Comparison of ENCODE assay signal across 25 mouse cellular contexts in genomic region chr13:51121966-51122365, GRCm38 (mm10). TPM values are rescaled to one million over a fixed set of nuclear protein-coding genes. Genes with fewer than 3 reads are reported as not detected.
DNase-seq lines count a peak whose midpoint lies in the region; ATAC-seq lines count a peak whose summit lies in the region.
"Had no signal": no experiment of that assay in that cellular context is flagged by ENCODE, and none has a peak within 500 bp of the region (broad histone marks: within the 10 kb centered on the region; RNA-seq: fewer than 3 reads in every experiment).

No protein-coding gene starts in this region.

- no peaks in the 10 kb centered on the region for H3K27me3 ChIP-seq in heart, embryonic 15.5 days
- no peaks in the 10 kb centered on the region for H3K27me3 ChIP-seq in megakaryocyte, embryonic 14.5 days (replicated peaks)
- no peaks in the 10 kb centered on the region for H3K27me3 ChIP-seq in limb, embryonic 13.5 days
- H3K27me3 ChIP-seq: embryonic facial prominence, embryonic 13.5 days; forebrain, embryonic 13.5 days; midbrain, embryonic 12.5 days; Patski had no signal

- H3K4me2 ChIP-seq in heart, embryonic 15.5 days, result no peak overlapping the region
- no peak overlapping the region for H3K4me2 ChIP-seq in limb, embryonic 13.5 days (replicated peaks)
- H3K4me2 ChIP-seq: embryonic facial prominence, embryonic 13.5 days; forebrain, embryonic 13.5 days; hindbrain, embryonic 14.5 days; midbrain, embryonic 12.5 days had no signal

- H3K9ac ChIP-seq in heart, embryonic 15.5 days, result no peak overlapping the region
- peak overlapping the region; percentile 19; the same call in 1 of the 2 replicates for H3K9ac ChIP-seq in limb, embryonic 13.5 days
- H3K9ac ChIP-seq: embryonic facial prominence, embryonic 13.5 days; forebrain, embryonic 13.5 days; hindbrain, embryonic 14.5 days; midbrain, embryonic 12.5 days had no signal

- no peak for DNase-seq in heart, adult 9 months (ENCODE audit: low spot score in 2 of 2)
- DNase-seq in ES-CJ7 (ENCODE audit: low read depth, low spot score), result peak; percentile 69
- no peak for DNase-seq in ovary, adult 18-20 months (ENCODE audit: low spot score)
- DNase-seq: adrenal gland, postnatal 10 days; cerebellum, adult 18-20 months; cerebellum, postnatal 14 days; heart, adult 11 months; kidney, adult 9 months; kidney, postnatal 25 days; lung, postnatal 4 days; retina, postnatal 1 day; right cerebral cortex, postnatal 25 days; spleen, adult 18-20 months had no signal

- 3% methylated on average over 1 of the region's 1 CpGs for WGBS in heart, embryonic 15.5 days
- WGBS in limb, embryonic 13.5 days, result 55% methylated on average over 1 of the region's 1 CpGs

- H3K36me3 ChIP-seq in heart, embryonic 15.5 days, result no peaks in the 10 kb centered on the region; the same call in 1 of the 2 replicates
- peaks cover 40% of the 10 kb centered on the region for H3K36me3 ChIP-seq in megakaryocyte, embryonic 14.5 days (replicated peaks; ENCODE audit: low read length)
- H3K36me3 ChIP-seq in limb, embryonic 13.5 days, result peaks cover 23% of the 10 kb centered on the region

- no peak for ATAC-seq in heart, embryonic 15.5 days (replicated peaks; ENCODE audit: insufficient number of reproducible peaks, insufficient read depth, low FRiP score, low read depth)
- ATAC-seq in megakaryocyte, adult 5-6 weeks (ENCODE audit: poor library complexity, severe bottlenecking), result no peak
- no peak for ATAC-seq in limb, embryonic 13.5 days (ENCODE audit: low FRiP score, low read depth)
- ATAC-seq in granulocyte monocyte progenitor cell, adult 5-6 weeks (replicated peaks; ENCODE audit: poor library complexity, severe bottlenecking), result no peak
- ATAC-seq: forebrain, embryonic 13.5 days; inflammation-experienced regulatory T-cells, adult 6 months; Patski had no signal

- H3K9me3 ChIP-seq in heart, embryonic 15.5 days (replicated peaks), result no peaks in the 10 kb centered on the region
- no peaks in the 10 kb centered on the region for H3K9me3 ChIP-seq in megakaryocyte, embryonic 14.5 days
- no peaks in the 10 kb centered on the region for H3K9me3 ChIP-seq in limb, embryonic 13.5 days
- H3K9me3 ChIP-seq: embryonic facial prominence, embryonic 13.5 days; forebrain, embryonic 13.5 days; midbrain, embryonic 12.5 days had no signal

- no peak overlapping the region for H3K4me3 ChIP-seq in heart, embryonic 15.5 days
- H3K4me3 ChIP-seq in megakaryocyte, embryonic 14.5 days (replicated peaks), result peak overlapping the region; percentile 10
- no peak overlapping the region for H3K4me3 ChIP-seq in limb, embryonic 13.5 days
- H3K4me3 ChIP-seq: embryonic facial prominence, embryonic 13.5 days; forebrain, embryonic 13.5 days; midbrain, embryonic 12.5 days had no signal

- H3K4me1 ChIP-seq in heart, embryonic 15.5 days (replicated peaks), result peaks cover 75% of the 10 kb centered on the region
- H3K4me1 ChIP-seq in megakaryocyte, embryonic 14.5 days, result peaks cover 90% of the 10 kb centered on the region
- peaks cover 83% of the 10 kb centered on the region for H3K4me1 ChIP-seq in limb, embryonic 13.5 days

- H3K27ac ChIP-seq in heart, embryonic 15.5 days, result 0 out of 2 replicates have a peak overlapping the region, but pooled peaks have one; percentile 33
- H3K27ac ChIP-seq in limb, embryonic 13.5 days, result no peak overlapping the region
- H3K27ac ChIP-seq: embryonic facial prominence, embryonic 13.5 days; forebrain, embryonic 13.5 days; hindbrain, embryonic 14.5 days; midbrain, embryonic 12.5 days had no signal

RNA-seq across cellular contexts. Expression of gene Spin1, which starts 21.3 kb away (rescaled TPM):
- polyA plus RNA-seq in heart, embryonic 15.5 days (2015; fragmentation: Nextera tagmentation; extraction: Ambion mirVana), result 45.1 and 51.6 TPM in 2 replicates
- polyA plus RNA-seq in megakaryocyte, embryonic 14.5 days (2012; ENCODE audit: insufficient read depth, low replicate concordance), result 1.7 TPM in 1 of 2 replicates, not detected in the other
- 33.9 and 37.5 TPM in 2 replicates for total RNA-seq in megakaryocyte, adult 5-6 weeks (2015)
- 39.0 and 39.2 TPM in 2 replicates for total RNA-seq in megakaryocyte, adult 5-6 weeks (2017)
- 125 and 131 TPM in 2 replicates for polyA plus RNA-seq in limb, embryonic 13.5 days (2015; fragmentation: Nextera tagmentation; extraction: Ambion mirVana)
- total RNA-seq in granulocyte monocyte progenitor cell, adult 5-6 weeks (2014; fragmentation: Nextera tagmentation), result 47.2 and 47.7 TPM in 2 replicates
- 38.5 and 39.7 TPM in 2 replicates for total RNA-seq in granulocyte monocyte progenitor cell, adult 5-6 weeks (2017)

RNA-seq across cellular contexts. Expression of gene Nxnl2, which starts 48.9 kb away (rescaled TPM):
- 1.7 and 2.2 TPM in 2 replicates for polyA plus RNA-seq in heart, embryonic 15.5 days (2015; fragmentation: Nextera tagmentation; extraction: Ambion mirVana)
- not detected in 2 replicates for polyA plus RNA-seq in megakaryocyte, embryonic 14.5 days (2012; ENCODE audit: insufficient read depth, low replicate concordance)
- 1.2 TPM in 1 of 2 replicates, not detected in the other for total RNA-seq in megakaryocyte, adult 5-6 weeks (2015)
- 0.29 and 0.33 TPM in 2 replicates for total RNA-seq in megakaryocyte, adult 5-6 weeks (2017)
- 10.0 and 11.3 TPM in 2 replicates for polyA plus RNA-seq in limb, embryonic 13.5 days (2015; fragmentation: Nextera tagmentation; extraction: Ambion mirVana)
- total RNA-seq in granulocyte monocyte progenitor cell, adult 5-6 weeks (2014; fragmentation: Nextera tagmentation), result not detected in 2 replicates
- total RNA-seq in granulocyte monocyte progenitor cell, adult 5-6 weeks (2017), result not detected in 2 replicates
- total RNA-seq: gastrocnemius, adult 8-10 months had no signal

Comparison
In these comparisons a context has a peak if more than half of its experiments do, and no peak if none do; other contexts are left out.
1. RNA of gene Spin1, which starts 21.3 kb away (polyA plus RNA-seq): 125 to 131 TPM in limb, embryonic 13.5 days and 45.1 to 51.6 TPM in heart, embryonic 15.5 days; 1.7 TPM in megakaryocyte, embryonic 14.5 days; every median in the first group is over 10 times any median in the second.